Mouse (Mus musculus): ENCODE results near the gene Arntl. TPM values are rescaled to one million over a fixed set of nuclear protein-coding genes. Genes with fewer than 3 reads are reported as not detected.

The Arntl gene
- polyA plus RNA-seq, 1 experiment from 2014 or later = 5.3 TPM

- ATAC-seq = no peak
- Histone ChIP-seq H3K4me2 (replicated peaks; ENCODE audit: low read depth) (no peak overlapping the region), H3K4me1 (replicated peaks; ENCODE audit: control insufficient read depth, insufficient read depth, low read length) (no peaks in the 10 kb centered on the region), H3K4me3 (ENCODE audit: low read depth, low read length) (no peak overlapping the region), H3K27ac (ENCODE audit: low read depth, low read length) (no peak overlapping the region), H3K27me3 (replicated peaks; ENCODE audit: control insufficient read depth, insufficient read depth, low read length) (no peaks in the 10 kb centered on the region), H3K36me3 (ENCODE audit: control insufficient read depth, insufficient read depth) (no peaks in the 10 kb centered on the region), H3K9me3 (ENCODE audit: control insufficient read depth) (no peaks in the 10 kb centered on the region), H3K9ac (ENCODE audit: low read depth, low read length) (no peak overlapping the region)
- 88% methylated on average over 4 of the region's 4 CpGs for WGBS
- TF ChIP-seq CTCF (IDR thresholded peaks at IDR 0.05; ENCODE audit: low read depth) = no peak
Measured at GRCm38 (mm10) chr7:113175481-113175880, 31.8 kb upstream of the Arntl start.

- no peaks in the 10 kb centered on the region for H3K36me3 ChIP-seq (ENCODE audit: control insufficient read depth, insufficient read depth)
- H3K4me2 ChIP-seq (replicated peaks; ENCODE audit: low read depth) = no peak overlapping the region
- H3K27ac ChIP-seq (ENCODE audit: low read depth, low read length) = no peak overlapping the region
- no peak overlapping the region for H3K4me3 ChIP-seq (ENCODE audit: low read depth, low read length)
- peak; percentile 92 for ATAC-seq
- no peaks in the 10 kb centered on the region for H3K27me3 ChIP-seq (replicated peaks; ENCODE audit: control insufficient read depth, insufficient read depth, low read length)
- H3K9me3 ChIP-seq (ENCODE audit: control insufficient read depth) = no peaks in the 10 kb centered on the region
- H3K4me1 ChIP-seq (replicated peaks; ENCODE audit: control insufficient read depth, insufficient read depth, low read length) = no peaks in the 10 kb centered on the region
- 38% methylated on average over 6 of the region's 6 CpGs for WGBS
- H3K9ac ChIP-seq (ENCODE audit: low read depth, low read length) = no peak overlapping the region
- TF ChIP-seq CTCF (IDR thresholded peaks at IDR 0.05; ENCODE audit: low read depth) = no peak
Measured at GRCm38 (mm10) chr7:113178073-113178472, 29.2 kb upstream of the Arntl start.

GRCm38 (mm10) chr7:113183787-113184186, 23.5 kb upstream of the Arntl start:
- Histone ChIP-seq H3K4me1 (replicated peaks; ENCODE audit: control insufficient read depth, insufficient read depth, low read length) (no peaks in the 10 kb centered on the region), H3K4me3 (ENCODE audit: low read depth, low read length) (no peak overlapping the region), H3K9ac (ENCODE audit: low read depth, low read length) (no peak overlapping the region), H3K27me3 (replicated peaks; ENCODE audit: control insufficient read depth, insufficient read depth, low read length) (no peaks in the 10 kb centered on the region), H3K27ac (ENCODE audit: low read depth, low read length) (no peak overlapping the region), H3K9me3 (ENCODE audit: control insufficient read depth) (no peaks in the 10 kb centered on the region), H3K4me2 (replicated peaks; ENCODE audit: low read depth) (no peak overlapping the region), H3K36me3 (ENCODE audit: control insufficient read depth, insufficient read depth) (no peaks in the 10 kb centered on the region)
- ATAC-seq = no peak
- WGBS = 82% methylated on average over 8 of the region's 8 CpGs
- TF ChIP-seq CTCF (IDR thresholded peaks at IDR 0.05; ENCODE audit: low read depth) = no peak

- Histone ChIP-seq H3K9me3 (ENCODE audit: control insufficient read depth) (no peaks in the 10 kb centered on the region), H3K4me3 (ENCODE audit: low read depth, low read length) (no peak overlapping the region), H3K27me3 (replicated peaks; ENCODE audit: control insufficient read depth, insufficient read depth, low read length) (no peaks in the 10 kb centered on the region), H3K36me3 (ENCODE audit: control insufficient read depth, insufficient read depth) (no peaks in the 10 kb centered on the region), H3K4me1 (replicated peaks; ENCODE audit: control insufficient read depth, insufficient read depth, low read length) (no peaks in the 10 kb centered on the region), H3K9ac (ENCODE audit: low read depth, low read length) (no peak overlapping the region), H3K4me2 (replicated peaks; ENCODE audit: low read depth) (no peak overlapping the region), H3K27ac (ENCODE audit: low read depth, low read length) (no peak overlapping the region)
- no peak for TF ChIP-seq CTCF (IDR thresholded peaks at IDR 0.05; ENCODE audit: low read depth)
- ATAC-seq = no peak
Measured at GRCm38 (mm10) chr7:113185056-113185455, 22.2 kb upstream of the Arntl start.

GRCm38 (mm10) chr7:113186041-113186800, 21.0 kb upstream of the Arntl start:
- TF ChIP-seq CTCF (IDR thresholded peaks at IDR 0.05; ENCODE audit: low read depth) = no peak
- Histone ChIP-seq H3K27me3 (replicated peaks; ENCODE audit: control insufficient read depth, insufficient read depth, low read length) (no peaks in the 10 kb centered on the region), H3K4me1 (replicated peaks; ENCODE audit: control insufficient read depth, insufficient read depth, low read length) (no peaks in the 10 kb centered on the region), H3K9ac (ENCODE audit: low read depth, low read length) (no peak overlapping the region), H3K36me3 (ENCODE audit: control insufficient read depth, insufficient read depth) (no peaks in the 10 kb centered on the region), H3K4me2 (replicated peaks; ENCODE audit: low read depth) (no peak overlapping the region), H3K27ac (ENCODE audit: low read depth, low read length) (no peak overlapping the region), H3K9me3 (ENCODE audit: control insufficient read depth) (no peaks in the 10 kb centered on the region), H3K4me3 (ENCODE audit: low read depth, low read length) (no peak overlapping the region)
- ATAC-seq = peak; percentile 45; the same call in 1 of the 2 replicates
- WGBS = 39% methylated on average over 10 of the region's 10 CpGs

- 42% methylated on average over 2 of the region's 2 CpGs for WGBS
- H3K36me3 ChIP-seq (ENCODE audit: control insufficient read depth, insufficient read depth) = no peaks in the 10 kb centered on the region
- H3K27ac ChIP-seq (ENCODE audit: low read depth, low read length) = no peak overlapping the region
- H3K9ac ChIP-seq (ENCODE audit: low read depth, low read length) = no peak overlapping the region
- no peak for ATAC-seq
- no peaks in the 10 kb centered on the region for H3K27me3 ChIP-seq (replicated peaks; ENCODE audit: control insufficient read depth, insufficient read depth, low read length)
- H3K4me1 ChIP-seq (replicated peaks; ENCODE audit: control insufficient read depth, insufficient read depth, low read length) = no peaks in the 10 kb centered on the region
- no peak overlapping the region for H3K4me3 ChIP-seq (ENCODE audit: low read depth, low read length)
- H3K4me2 ChIP-seq (replicated peaks; ENCODE audit: low read depth) = no peak overlapping the region
- no peaks in the 10 kb centered on the region for H3K9me3 ChIP-seq (ENCODE audit: control insufficient read depth)
- TF ChIP-seq CTCF (IDR thresholded peaks at IDR 0.05; ENCODE audit: low read depth) = no peak
Measured at GRCm38 (mm10) chr7:113188091-113188490, 19.2 kb upstream of the Arntl start.

Measured in intestine, postnatal 0 days (tissue).